Mouse (Mus musculus) left cerebral cortex, postnatal 14 days (tissue): ENCODE results near the gene Ndc80. TPM values are rescaled to one million over a fixed set of nuclear protein-coding genes. Genes with fewer than 3 reads are reported as not detected.
"Not testable (repeated sequence)": the region's sequence is repeated elsewhere in the genome, so short reads cannot be mapped to it uniquely, and the experiment has no call there.

Experiments used
- DNase-seq, 2 experiments: peaks; one replicate each; pipeline ENCODE4 v3.0.0; 2021 to 2022; ENCODE audit warnings: low spot score in 2 of 2, mixed read lengths in 1 of 2
- intact Hi-C: fragments of 180-260 bp; cut with DNase I; formaldehyde crosslinking; loops from one replicate; pipeline ENCODE4 v1.15.1; 2025
- total RNA-seq, 2 experiments: library from RNA; stranded (reverse); gene quantifications; 2 replicates each; pipeline ENCODE4 v1.2.3; 2021

Ndc80 gene
- total RNA-seq, 2 experiments from 2014 or later = 1.0 to 1.3 TPM

DNA sequence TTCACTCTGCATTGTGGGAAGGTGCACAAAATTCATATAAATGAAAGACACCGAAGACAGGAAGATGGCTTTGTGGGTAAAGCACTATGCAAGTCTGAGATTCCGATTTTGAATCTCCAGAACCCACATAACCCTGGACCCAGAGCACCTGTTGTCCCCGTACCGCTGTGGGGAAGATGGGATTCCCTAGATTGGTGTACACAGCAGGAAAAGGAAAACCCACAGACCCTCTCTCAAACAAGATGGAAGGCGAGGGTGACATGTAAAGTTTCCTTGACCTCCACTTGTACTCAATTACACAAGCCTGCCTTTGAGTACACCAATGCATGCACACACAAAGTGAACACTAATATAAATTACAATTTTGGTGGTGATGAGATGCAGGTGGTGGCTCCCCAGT is 41.9 kb downstream of the Ndc80 start:
- intact Hi-C loops = no loop called here
- no peak for DNase-seq

DNA sequence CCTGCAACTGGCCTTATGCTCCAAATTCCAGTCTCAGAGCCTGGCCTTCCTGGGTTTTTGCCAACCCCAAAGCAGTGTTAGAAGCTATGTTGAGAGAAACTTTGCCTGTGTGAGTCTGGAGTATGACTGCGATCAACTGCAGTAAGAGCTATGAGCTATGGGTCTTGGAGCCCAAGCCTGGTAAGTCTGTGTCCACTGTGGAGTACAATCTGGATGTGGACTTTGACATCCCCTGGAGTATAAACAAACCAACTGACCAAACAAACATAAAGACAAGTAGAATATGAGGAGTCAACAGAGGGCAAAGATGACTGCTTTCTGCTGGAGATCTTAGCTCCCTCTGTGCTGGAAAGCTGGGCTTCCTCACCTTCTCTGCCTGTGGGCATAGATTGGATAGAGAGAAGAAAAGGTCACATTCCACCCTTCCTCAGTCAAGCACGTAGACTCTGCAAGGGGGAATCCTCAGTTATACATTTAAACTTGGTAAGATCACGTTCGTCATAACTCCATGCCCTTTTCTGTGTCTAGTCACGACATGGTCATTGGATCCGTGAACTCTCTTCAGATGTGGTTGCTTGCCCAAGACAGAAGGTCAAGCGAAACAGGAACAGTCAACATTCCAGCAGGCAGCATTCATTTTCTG is 43.1 kb downstream of the Ndc80 start:
- intact Hi-C loops = no loop called here

GRCm38 (mm10) chr17:71479381-71479901 is 47.2 kb downstream of the Ndc80 start:
- intact Hi-C loops = loop anchor here (5.0 kb wide), 1 partner anchor 48 kb away; the partner anchor contains the start of gene Ndc80
- no peak for DNase-seq

More for the DNA sequence above, 43.1 kb downstream of the Ndc80 start:
- no peak for DNase-seq

DNA sequence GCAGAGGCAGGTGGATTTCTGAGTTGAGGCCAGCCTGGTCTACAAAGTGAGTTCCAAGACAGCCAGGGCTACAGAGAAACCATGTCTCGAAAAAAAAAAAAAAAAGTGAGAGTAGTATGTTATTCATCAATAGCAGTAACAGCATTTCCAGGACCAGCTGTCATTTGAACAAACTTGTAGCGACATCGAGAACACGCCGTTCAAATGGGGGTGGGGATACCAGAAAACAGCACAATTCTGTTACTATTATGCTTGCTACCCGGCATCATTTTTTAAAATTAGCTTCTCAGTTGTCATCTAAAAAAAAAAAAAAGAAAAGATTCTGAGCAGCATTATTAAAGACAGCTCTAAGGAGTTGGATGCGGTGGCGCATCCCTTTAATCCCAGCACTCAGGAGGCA is 49.2 kb downstream of the Ndc80 start:
- intact Hi-C loops = loop anchor here (5.0 kb wide), 1 partner anchor 50 kb away; the partner anchor contains the start of gene Ndc80
- DNase-seq = no peak

GRCm38 (mm10) chr17:71476346-71477020 is 50.2 kb downstream of the Ndc80 start:
- intact Hi-C loops = loop anchor here (5.0 kb wide), 1 partner anchor 51 kb away; the partner anchor contains the start of gene Ndc80
- no peak for DNase-seq

DNA sequence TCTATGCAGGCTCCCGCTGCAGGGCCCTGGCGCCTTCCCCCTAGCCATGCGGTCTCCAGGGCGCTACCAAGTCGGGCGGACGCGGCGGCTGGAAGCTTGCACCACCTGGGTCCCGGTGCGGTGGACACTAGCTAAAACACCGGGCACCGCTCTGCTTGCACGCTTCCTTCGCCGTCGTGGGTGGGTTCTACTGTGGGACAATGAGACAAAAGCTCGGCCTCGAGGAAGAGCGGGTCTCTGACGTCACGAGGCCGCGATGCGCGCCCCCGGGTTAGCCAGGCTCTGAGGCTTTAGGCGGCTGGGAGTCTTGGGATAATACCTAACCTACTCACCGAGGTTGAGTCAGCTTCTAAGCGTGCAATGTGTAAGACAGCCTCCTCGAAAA is 51.0 kb downstream of the Ndc80 start:
- DNase-seq = peak; percentile 54 to 67
- intact Hi-C loops = loop anchor here (5.0 kb wide), 1 partner anchor 52 kb away; the partner anchor contains the start of gene Ndc80

DNA sequence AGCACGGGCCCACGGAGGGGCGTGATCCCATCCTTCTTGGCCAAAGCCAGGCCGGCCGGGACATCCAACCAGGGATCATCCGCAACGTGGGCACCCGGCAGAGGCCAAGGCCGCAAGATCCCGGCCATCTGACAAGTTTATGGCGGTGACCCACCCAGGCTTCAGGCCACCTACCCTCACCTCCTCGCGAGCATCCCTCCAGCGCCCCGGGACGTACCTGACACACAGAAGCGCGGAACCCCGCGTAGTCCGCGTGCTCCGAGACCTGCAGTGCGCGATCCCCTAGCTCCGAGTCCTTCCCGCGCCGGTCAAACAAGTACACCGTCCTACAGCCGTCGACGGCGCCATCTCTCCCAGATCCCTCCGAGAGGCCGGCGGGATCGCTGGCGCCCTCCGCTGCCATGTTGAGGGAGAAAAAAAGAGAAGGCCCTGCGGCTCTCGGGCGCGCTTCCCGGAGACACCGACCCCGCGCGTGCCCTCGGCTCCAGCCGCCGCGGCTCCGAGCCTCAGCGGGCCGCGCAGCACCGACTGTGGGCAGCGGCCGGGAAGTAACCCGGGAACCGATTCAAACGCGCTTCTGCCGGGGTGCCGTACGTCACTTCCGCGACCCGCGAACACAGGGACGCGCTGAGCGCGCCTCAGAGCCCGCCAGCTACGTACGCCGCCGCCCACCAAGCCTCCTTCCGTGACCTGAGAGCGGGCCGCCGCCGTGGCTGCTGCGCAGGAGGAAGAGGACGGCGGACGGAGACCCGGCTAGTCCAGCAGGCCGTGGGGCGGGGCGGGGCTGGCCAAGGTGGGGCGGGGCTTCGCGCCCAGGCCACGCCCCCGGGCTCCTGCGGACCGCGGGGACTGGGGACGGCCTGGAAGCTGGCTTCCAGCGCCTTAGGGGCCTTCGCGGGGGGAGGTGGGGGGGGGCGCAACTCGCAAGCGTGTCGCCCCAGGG is 51.6 kb downstream of the Ndc80 start, which contains the start of gene Smchd1:
Smchd1 (minus strand) TSS at position 582 of the 943 bp plus-strand sequence.
- DNase-seq = peak; percentile 91 to 93
- intact Hi-C loops = loop anchor here (5.0 kb wide), 1 partner anchor 52 kb away; the partner anchor contains the start of gene Ndc80

DNA sequence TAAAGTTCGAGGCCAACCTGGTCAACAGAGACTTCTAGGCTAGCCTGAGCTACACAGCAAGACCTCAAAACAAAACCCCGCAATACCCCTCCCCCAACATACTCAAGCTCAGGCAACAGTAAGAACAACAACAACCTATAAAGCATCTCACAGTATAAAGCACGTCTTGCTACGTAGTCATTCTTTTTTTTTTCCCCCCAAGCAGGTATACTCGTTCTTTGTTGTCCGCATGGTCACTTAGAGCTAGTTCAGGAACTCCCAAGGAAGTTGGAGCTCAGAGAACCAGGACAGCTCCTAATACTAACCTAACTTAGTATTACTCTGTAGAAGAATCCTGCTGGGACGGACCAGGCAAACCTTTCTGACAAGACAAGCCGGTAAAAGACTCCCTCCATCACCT is 52.5 kb downstream of the Ndc80 start:
- intact Hi-C loops = no loop called here

DNA sequence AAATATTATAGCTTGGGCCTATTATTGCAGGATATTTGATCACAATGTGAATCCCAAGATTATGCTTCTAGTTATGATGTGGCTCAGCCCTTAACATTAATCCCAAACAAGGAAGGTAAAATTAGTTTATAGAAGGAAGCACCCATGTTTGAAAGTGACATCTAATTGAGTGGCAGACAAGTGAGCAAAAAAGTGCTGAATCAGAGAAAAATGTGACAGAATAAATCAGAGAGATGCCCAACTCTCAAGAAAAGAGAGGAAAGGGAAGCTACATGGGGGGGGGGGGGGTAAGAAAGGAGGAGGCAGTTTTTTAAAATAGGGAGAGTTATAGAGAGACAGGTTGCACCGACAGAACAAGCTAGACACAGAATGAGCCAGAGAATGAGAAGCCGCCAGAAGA is 55.4 kb downstream of the Ndc80 start:
- no peak for DNase-seq
- intact Hi-C loops = no loop called here

More for the DNA sequence above, 52.5 kb downstream of the Ndc80 start:
- no peak for DNase-seq

GRCm38 (mm10) chr17:71460312-71460711 is 66.3 kb downstream of the Ndc80 start:
- intact Hi-C loops = no loop called here
- no peak for DNase-seq

DNA sequence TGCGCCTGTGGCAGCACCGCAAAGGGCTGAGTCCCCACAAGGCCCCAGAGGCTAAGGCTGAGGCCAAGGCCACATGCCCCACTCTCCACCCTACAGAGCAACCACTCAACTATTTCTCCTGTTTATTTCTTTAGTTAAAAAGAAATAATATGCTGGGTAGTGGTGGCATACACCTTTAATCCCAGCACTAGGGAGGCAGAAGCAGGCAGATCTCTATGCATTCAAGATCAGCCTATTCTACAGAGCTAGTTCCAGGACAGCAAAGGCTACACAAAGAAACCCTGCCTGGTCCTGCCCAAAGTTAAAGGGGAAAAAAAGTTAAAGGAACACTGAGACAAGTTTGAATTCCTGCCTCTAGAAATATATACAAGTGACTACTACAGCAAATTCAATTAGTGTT is 66.8 kb downstream of the Ndc80 start, which contains the start of gene Gm4707:
Gm4707 (minus strand) TSS at position 101 of the 400 bp plus-strand sequence.
- intact Hi-C loops = no loop called here

GRCm38 (mm10) chr17:71457361-71457760 is 69.3 kb downstream of the Ndc80 start:
- intact Hi-C loops, DNase-seq: not testable (repeated sequence)

More for the DNA sequence above, 66.8 kb downstream of the Ndc80 start, which contains the start of gene Gm4707:
- no peak for DNase-seq

Other genes with a start within 250 kb of the Ndc80 start
- gene Emilin2, start 214.9 kb downstream of the Ndc80 start, total RNA-seq = 1 to 10 TPM; 2.2 to 2.6 TPM
- gene Gm4707, start 66.9 kb downstream of the Ndc80 start, total RNA-seq = 1 to 10 TPM; 1.3 to 2.0 TPM
- 10 to 100 TPM; 27.3 to 28.5 TPM for gene Smchd1, start 51.5 kb downstream of the Ndc80 start, total RNA-seq
- gene Spdya, start 25.2 kb upstream of the Ndc80 start, total RNA-seq = 1 to 10 TPM; 1.1 to 1.4 TPM
- 10 to 100 TPM; 24.3 TPM for gene Wdr43, start 89.0 kb upstream of the Ndc80 start, total RNA-seq
- gene Togaram2, start 146.4 kb upstream of the Ndc80 start, total RNA-seq = 1 to 10 TPM; 2.4 to 2.9 TPM
- gene Pcare, start 226.0 kb upstream of the Ndc80 start, total RNA-seq = under 1 TPM; 0.34 to 0.40 TPM
- gene Clip4, start 241.6 kb upstream of the Ndc80 start, total RNA-seq = 10 to 100 TPM; 53.4 to 54.2 TPM